Mouse (Mus musculus): ENCODE data around the gene Loxl3. TPM values are rescaled to one million over a fixed set of nuclear protein-coding genes. Genes with fewer than 3 reads are reported as not detected.
A peak's percentile ranks its signal among the peaks of the same experiment; 100 is the strongest.

The Loxl3 gene
- polyA plus RNA-seq (2011; ENCODE audit: insufficient read length, low read depth, missing spikeins) = 124 and 241 TPM in 2 replicates

DNA sequence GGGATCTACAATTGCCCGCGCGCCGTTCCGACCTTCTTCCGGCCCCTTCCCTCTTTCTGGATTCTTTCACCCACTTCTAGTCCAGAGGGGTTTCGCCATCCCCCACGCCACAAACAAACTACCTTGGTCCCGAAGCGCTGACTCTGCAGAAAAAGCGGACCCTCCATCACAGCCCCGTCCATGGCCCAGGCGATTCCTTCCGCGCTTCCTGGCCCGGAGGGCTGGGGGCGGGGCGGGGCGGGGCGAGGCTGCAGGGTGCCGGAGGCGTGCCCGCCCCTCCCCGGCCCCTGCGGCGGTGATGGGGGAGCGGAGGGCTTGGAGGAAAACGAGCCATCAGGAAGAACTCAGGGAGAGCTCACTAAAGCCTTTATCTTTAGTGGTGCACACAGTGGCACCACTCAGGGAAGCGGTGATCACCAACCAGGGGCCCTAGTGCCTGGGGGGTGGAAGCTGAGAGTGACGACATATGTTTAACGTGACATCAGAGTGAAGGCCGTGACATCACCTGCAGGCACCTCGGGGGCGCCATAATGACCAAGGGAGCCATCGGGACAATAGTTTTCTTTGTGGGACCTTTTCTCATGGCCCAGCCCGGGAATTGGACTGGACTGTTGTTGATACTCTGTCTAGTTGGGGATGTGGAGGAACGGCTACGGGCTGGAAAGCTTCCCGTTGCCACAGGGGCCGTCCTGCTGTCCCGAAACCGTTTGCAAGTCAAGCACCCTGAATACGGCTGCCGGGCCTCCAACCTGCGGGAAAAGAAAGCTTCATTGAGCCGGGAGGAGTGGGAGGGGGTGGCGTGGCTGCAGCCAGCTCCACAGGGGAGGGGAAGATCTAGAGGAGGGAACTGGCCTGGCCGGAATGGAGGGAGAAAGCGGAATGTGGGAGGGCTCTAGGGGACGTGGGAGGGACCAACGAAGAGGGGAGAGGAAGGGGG, at the start of gene Loxl3, which contains the start of gene Dok1:
TSS of gene Loxl3 (plus strand) at position 925 of the 937 bp plus-strand sequence.
TSS of gene Dok1 (minus strand) at position 223 of the 937 bp plus-strand sequence.
- Histone ChIP-seq H3K4me3 (ENCODE audit: insufficient read depth, low read length) (peak within 1 kb of the TSS; percentile 93), H3K4me1 (ENCODE audit: control insufficient read depth, insufficient read depth, low read length) (peaks cover 16% of the 10 kb centered on the region), H3K27ac (ENCODE audit: insufficient read depth, low read length) (peak within 1 kb of the TSS; percentile 95)
- TF ChIP-seq POLR2A (IDR thresholded peaks at IDR 0.05; ENCODE audit: low read depth, low read length) = peak; percentile 80
- no peak for TF ChIP-seq CTCF (IDR thresholded peaks at IDR 0.05; ENCODE audit: borderline replicate concordance, insufficient read depth, low read length)

- Histone ChIP-seq H3K4me3 (ENCODE audit: insufficient read depth, low read length) (no peak overlapping the region), H3K27ac (ENCODE audit: insufficient read depth, low read length) (peak overlapping the region; percentile 68; the same call in 1 of the 2 replicates), H3K4me1 (ENCODE audit: control insufficient read depth, insufficient read depth, low read length) (0 out of 2 replicates have a peak, but pooled peaks cover 2% of the 10 kb centered on the region)
- TF ChIP-seq POLR2A (IDR thresholded peaks at IDR 0.05; ENCODE audit: low read depth, low read length) (no peak), CTCF (IDR thresholded peaks at IDR 0.05; ENCODE audit: borderline replicate concordance, insufficient read depth, low read length) (no peak)
These were observed 46.5 kb upstream of the Loxl3 start for GRCm38 (mm10) chr6:82987411-82987971.

- H3K27ac ChIP-seq (ENCODE audit: insufficient read depth, low read length) = no peak overlapping the region
- no peak for TF ChIP-seq POLR2A (IDR thresholded peaks at IDR 0.05; ENCODE audit: low read depth, low read length)
- no peak for TF ChIP-seq CTCF (IDR thresholded peaks at IDR 0.05; ENCODE audit: borderline replicate concordance, insufficient read depth, low read length)
These were observed 40.3 kb upstream of the Loxl3 start for GRCm38 (mm10) chr6:82993696-82994095.

GRCm38 (mm10) chr6:82994372-82994771, 39.6 kb upstream of the Loxl3 start:
- Histone ChIP-seq H3K4me3 (ENCODE audit: insufficient read depth, low read length) (no peak overlapping the region), H3K4me1 (ENCODE audit: control insufficient read depth, insufficient read depth, low read length) (peaks cover 4% of the 10 kb centered on the region; the same call in 1 of the 2 replicates), H3K27ac (ENCODE audit: insufficient read depth, low read length) (no peak overlapping the region)
- TF ChIP-seq CTCF (IDR thresholded peaks at IDR 0.05; ENCODE audit: borderline replicate concordance, insufficient read depth, low read length) (no peak), POLR2A (IDR thresholded peaks at IDR 0.05; ENCODE audit: low read depth, low read length) (no peak)

More at GRCm38 (mm10) chr6:82993696-82994095, 40.3 kb upstream of the Loxl3 start:
- Histone ChIP-seq H3K4me3 (ENCODE audit: insufficient read depth, low read length) (no peak overlapping the region), H3K4me1 (ENCODE audit: control insufficient read depth, insufficient read depth, low read length) (peaks cover 4% of the 10 kb centered on the region; the same call in 1 of the 2 replicates)

- Histone ChIP-seq H3K4me1 (ENCODE audit: control insufficient read depth, insufficient read depth, low read length) (peaks cover 4% of the 10 kb centered on the region; the same call in 1 of the 2 replicates), H3K27ac (ENCODE audit: insufficient read depth, low read length) (peak overlapping the region; percentile 85), H3K4me3 (ENCODE audit: insufficient read depth, low read length) (no peak overlapping the region)
- TF ChIP-seq POLR2A (IDR thresholded peaks at IDR 0.05; ENCODE audit: low read depth, low read length) (no peak; the same call in 1 of the 2 replicates), CTCF (IDR thresholded peaks at IDR 0.05; ENCODE audit: borderline replicate concordance, insufficient read depth, low read length) (peak; percentile 67; the same call in 1 of the 2 replicates)
These were observed 37.1 kb upstream of the Loxl3 start for GRCm38 (mm10) chr6:82996740-82997315.

GRCm38 (mm10) chr6:82997511-82998102, 36.4 kb upstream of the Loxl3 start:
- TF ChIP-seq POLR2A (IDR thresholded peaks at IDR 0.05; ENCODE audit: low read depth, low read length) = peak; percentile 8; the same call in 1 of the 2 replicates
- TF ChIP-seq CTCF (IDR thresholded peaks at IDR 0.05; ENCODE audit: borderline replicate concordance, insufficient read depth, low read length) = no peak
- H3K4me1 ChIP-seq (ENCODE audit: control insufficient read depth, insufficient read depth, low read length) = peaks cover 4% of the 10 kb centered on the region; the same call in 1 of the 2 replicates
- H3K4me3 ChIP-seq (ENCODE audit: insufficient read depth, low read length) = no peak overlapping the region
- H3K27ac ChIP-seq (ENCODE audit: insufficient read depth, low read length) = peak overlapping the region; percentile 85

DNA sequence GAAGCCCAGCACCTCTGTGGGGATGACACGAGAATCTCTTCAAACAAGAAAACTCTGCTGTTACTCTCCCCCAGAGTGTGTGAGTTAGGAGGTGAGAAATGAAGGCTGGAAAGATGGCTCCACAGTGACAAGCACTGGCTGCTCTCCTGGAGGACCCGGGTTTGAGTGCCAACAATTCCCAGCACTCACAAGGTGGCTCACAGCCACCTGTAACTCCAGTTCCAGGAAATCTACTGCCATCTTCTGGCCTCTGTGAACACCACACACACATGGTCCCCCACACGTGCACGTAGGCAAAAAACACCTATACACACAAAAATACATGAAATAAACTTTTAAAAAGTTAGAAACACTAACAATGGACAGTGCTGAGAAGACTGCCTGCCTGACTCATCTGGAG, 35.6 kb upstream of the Loxl3 start:
- Histone ChIP-seq H3K4me3 (ENCODE audit: insufficient read depth, low read length) (no peak overlapping the region), H3K27ac (ENCODE audit: insufficient read depth, low read length) (no peak overlapping the region), H3K4me1 (ENCODE audit: control insufficient read depth, insufficient read depth, low read length) (peaks cover 4% of the 10 kb centered on the region; the same call in 1 of the 2 replicates)
- TF ChIP-seq CTCF (IDR thresholded peaks at IDR 0.05; ENCODE audit: borderline replicate concordance, insufficient read depth, low read length) = no peak
- no peak for TF ChIP-seq POLR2A (IDR thresholded peaks at IDR 0.05; ENCODE audit: low read depth, low read length)

- TF ChIP-seq POLR2A (IDR thresholded peaks at IDR 0.05; ENCODE audit: low read depth, low read length) (no peak), CTCF (IDR thresholded peaks at IDR 0.05; ENCODE audit: borderline replicate concordance, insufficient read depth, low read length) (no peak)
- Histone ChIP-seq H3K27ac (ENCODE audit: insufficient read depth, low read length) (no peak overlapping the region), H3K4me3 (ENCODE audit: insufficient read depth, low read length) (no peak overlapping the region), H3K4me1 (ENCODE audit: control insufficient read depth, insufficient read depth, low read length) (peaks cover 4% of the 10 kb centered on the region; the same call in 1 of the 2 replicates)
These were observed 34.0 kb upstream of the Loxl3 start for GRCm38 (mm10) chr6:82999986-83000385.

DNA sequence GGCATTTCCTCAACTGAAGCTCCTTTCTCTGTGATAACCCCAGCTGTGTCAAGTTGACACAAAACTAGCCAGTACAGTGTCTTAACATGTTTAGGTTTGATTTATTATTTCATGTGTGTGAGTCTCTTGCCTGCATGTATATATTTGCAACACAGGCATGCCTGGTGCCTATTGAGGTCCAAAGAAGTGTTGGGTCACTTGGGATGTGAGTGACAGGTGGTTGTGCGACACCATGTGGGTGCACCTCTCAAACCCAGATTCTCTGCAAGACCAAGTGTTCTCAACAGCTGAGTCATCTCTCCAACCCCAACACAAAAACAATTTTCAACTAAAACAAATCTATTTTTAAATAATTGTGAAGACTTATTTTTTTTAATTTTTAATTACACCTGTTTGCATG, 30.9 kb upstream of the Loxl3 start:
- TF ChIP-seq POLR2A (IDR thresholded peaks at IDR 0.05; ENCODE audit: low read depth, low read length) (no peak), CTCF (IDR thresholded peaks at IDR 0.05; ENCODE audit: borderline replicate concordance, insufficient read depth, low read length) (no peak)
- Histone ChIP-seq H3K27ac (ENCODE audit: insufficient read depth, low read length) (no peak overlapping the region), H3K4me3 (ENCODE audit: insufficient read depth, low read length) (no peak overlapping the region), H3K4me1 (ENCODE audit: control insufficient read depth, insufficient read depth, low read length) (peaks cover 4% of the 10 kb centered on the region; the same call in 1 of the 2 replicates)

Measured in embryonic fibroblast, embryonic 13.5 days (primary cell).